Mouse (Mus musculus): ENCODE data around the gene Kif5c.

Kif5c gene

DNA sequence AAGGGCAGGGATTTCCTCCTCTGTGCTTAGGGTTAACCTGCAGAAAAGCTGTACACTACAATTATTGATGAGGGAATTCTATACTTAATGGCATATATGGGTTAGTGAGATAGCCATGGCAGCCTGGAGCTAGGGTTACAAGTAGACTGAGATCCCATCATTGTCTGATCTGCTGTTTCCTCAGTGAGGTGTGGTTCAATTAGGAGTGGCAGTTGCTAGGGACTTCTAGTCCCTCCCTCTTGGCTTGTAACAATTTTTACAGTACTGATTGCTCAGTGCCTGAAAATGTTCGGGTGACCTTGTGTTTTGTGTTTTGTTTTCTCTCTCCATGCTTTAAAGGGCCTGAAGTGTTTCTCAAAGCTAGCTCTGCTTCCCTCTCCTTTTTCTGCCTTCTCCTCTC lies 2.1 kb downstream of the Kif5c start:
- no peak for DNase-seq (ENCODE audit: low spot score in 2 of 2)

DNA sequence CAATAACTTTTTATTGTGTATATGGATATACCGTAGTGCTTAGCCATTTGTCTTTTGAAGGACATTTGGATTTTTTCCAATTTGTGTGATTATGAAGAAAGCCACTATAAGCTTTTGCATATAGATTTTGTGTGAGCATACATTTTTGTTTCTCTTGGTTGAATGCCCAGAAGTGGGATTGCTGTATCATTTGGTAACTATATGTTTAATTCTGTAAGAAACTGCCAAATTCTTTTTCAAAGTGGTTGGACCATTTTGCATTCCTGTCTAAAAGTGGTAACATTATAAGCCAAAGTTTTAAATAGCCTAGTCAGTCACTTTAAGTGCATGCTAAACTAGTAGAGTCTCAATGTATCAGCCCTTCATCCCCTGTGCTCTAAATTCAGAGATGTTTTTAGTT lies 6.5 kb downstream of the Kif5c start:
- DNase-seq (ENCODE audit: low spot score in 2 of 2): no peak

DNA sequence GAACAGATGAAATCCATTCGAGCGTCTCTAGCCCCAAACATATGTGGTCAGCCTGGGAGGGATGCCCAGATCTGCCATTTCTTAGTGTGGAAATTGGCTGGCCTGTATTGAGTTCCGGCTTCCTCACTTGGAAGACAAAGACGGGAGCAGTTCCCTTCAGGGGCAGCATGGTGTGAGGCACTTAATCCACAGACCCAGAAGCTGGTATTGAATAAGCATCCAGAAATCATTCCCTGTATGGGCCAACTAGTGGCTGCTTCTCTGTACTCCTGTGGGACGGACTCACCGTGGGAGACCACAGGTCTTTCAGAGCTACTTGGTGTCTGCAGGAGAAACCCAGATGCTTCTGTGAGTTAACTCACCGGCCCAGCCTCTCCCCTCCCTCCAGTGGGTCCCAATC lies 8.5 kb downstream of the Kif5c start:
- no peak for DNase-seq (ENCODE audit: low spot score in 2 of 2)

DNA sequence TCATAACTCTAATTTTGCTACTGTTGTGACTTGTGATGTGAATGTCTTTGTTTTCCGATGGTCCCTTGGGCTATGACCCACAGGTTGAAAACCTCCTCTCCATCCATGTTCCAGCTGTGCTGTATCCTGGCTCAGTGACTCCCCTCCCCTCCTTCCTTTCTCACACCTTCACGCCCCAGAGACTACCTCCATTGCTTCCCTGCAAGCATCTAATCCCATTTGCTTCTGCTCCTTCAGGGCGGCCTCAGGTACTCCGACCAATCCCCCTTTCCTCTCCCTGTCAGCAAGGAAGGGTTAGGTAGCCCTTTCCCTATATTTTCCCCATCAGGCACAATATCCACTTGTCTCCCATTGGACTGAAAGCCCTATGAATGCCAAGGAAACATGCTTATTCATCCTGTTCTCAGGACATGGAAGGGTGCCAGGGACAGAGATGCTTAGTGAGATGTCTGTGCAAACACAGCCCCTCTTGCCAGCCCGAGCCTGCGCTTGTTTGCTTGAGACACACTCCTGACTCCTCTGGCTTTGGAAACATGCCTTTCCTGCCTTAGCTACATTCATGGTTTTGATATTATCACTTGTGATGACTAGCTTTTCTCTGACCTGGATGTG lies 9.1 kb downstream of the Kif5c start:
- DNase-seq (ENCODE audit: low spot score in 2 of 2): no peak

DNA sequence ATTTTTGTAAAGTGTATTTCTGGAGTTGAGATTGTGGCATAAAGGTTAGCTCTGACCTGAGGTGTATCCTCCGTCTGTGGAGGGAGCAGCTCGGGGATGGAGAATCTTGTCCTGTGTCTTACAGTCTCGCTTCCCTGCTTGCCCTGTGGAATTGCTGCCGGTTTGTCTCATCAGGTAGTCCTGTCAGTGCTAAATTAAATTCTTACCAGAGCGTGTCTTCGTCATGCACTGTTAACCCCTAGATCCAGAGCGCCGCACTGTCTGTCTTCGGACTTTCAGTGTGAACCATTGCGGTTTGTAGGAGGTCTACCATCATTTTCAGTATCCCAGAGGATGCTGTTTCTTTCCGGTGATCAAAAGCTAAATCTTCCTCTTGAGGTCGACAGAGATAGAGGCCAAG lies 10.1 kb downstream of the Kif5c start:
- DNase-seq (ENCODE audit: low spot score in 2 of 2): no peak

DNA sequence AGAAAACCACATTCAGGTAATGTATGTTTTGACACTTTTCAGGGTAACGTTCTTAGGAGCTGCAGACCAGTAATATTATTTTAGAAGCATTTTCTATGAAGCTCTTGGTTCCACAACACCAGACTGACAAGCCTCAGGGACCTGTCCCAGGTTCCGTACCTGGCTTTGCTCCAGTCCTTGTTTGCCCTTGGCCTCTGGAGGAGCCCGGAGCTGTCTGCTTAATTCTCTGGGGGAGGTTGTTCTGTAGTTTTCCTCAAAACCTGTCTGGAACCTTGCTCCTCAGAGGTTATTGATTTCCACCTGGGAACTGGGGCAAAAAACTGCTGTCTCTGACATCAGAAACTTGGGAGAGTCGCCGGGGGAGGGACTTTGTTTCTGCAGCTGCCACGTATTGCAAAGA lies 11.5 kb downstream of the Kif5c start:
- no peak for DNase-seq (ENCODE audit: low spot score in 2 of 2)

DNA sequence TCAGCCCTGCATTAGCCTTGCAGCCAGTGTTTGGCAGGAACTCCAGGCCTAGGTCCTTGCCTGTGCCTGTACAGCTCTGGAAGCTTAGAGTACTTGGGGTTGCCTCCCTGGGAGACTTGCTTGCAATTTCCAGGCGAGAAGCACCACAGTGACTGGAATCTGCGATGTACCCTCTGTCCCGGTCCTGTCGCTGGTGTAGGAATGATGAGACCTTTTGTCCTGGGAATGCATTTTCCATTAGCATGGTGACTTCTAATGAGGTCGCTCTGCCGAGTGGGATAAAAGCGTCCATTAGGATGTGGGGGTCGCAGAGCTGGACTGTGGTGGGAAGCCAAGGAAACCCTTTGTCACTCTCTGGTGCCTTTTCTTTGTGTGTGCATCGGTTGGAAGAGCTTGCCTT lies 14.1 kb downstream of the Kif5c start:
- no peak for DNase-seq (ENCODE audit: low spot score in 2 of 2)

DNA sequence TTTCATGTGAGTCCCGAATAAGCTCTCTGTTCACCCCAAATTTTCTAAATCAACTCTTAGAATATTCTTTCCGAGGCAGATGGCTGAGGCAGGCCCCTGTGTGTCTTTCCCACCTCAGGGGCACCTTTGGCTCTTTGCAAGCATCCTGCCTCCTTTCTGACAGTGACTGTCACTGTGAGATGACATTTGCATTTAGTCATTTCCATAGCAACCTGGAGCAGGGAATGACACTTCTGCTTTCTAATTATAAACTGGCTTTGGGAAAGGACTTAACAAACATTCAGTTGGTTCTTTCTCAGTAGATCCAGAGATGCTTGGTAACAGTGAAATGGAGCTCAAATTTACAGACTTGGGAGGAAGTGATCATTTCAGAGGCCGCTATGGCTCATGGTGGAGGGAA lies 23.7 kb downstream of the Kif5c start:
- DNase-seq (ENCODE audit: low spot score in 2 of 2): no peak

DNA sequence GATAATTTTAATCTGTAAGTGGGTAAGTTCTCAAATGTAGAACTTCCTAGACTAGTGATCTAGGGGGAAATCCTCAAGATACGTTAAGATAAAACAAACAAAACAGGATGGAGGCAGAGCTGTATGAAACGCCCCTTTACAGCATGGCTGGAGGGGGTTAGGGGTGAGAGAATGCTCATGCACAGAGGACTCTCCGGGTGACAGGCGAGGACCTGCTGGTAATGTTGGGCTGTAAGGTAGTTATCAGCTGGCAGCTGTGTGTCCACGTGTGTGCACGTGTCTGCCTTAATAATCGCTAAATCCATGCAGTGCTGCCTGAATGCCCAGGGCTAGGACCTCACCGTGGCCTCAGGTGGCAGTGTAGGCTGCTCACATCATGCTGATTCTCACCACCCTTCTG lies 24.7 kb downstream of the Kif5c start:
- DNase-seq (ENCODE audit: low spot score in 2 of 2): no peak

DNA sequence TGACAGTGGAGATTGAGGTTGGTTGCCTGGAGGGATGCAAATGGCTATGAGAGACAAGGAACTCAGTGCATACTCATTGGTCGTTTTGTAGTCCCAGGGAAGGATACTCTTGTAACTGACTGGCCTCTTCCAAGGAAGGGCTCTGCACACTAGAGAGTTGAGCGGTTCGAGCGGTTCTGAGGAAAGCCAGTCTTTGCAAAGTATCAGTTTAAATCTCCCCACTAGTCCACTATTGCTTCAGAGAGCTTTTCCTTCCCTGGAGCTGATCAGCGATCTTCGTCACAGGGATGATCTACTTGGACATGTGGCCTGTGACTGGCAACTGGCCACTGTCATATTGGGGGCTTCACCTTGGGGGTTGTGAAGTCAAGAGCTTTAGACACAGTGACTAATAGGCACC lies 28.5 kb downstream of the Kif5c start:
- no peak for DNase-seq (ENCODE audit: low spot score in 2 of 2)

DNA sequence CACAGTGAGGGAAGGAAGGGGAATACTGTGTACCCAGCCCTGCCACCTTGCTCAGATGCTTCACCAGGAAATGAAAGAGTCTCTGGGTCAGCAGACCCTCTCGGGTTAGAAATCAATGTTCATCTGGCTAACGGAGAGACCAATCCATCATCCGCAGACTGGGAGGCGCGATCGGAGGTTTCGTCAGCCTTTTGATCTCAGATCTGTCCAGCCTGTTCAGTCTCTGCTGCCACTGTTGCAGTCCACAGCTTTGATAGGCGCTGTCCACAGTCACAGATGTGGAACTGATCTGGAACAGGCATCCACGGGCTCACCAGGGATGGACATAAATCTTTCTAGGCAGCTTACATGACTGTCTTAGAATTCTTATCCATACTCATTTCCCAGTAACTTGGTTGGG lies 29.2 kb downstream of the Kif5c start:
- DNase-seq (ENCODE audit: low spot score in 2 of 2): no peak

DNA sequence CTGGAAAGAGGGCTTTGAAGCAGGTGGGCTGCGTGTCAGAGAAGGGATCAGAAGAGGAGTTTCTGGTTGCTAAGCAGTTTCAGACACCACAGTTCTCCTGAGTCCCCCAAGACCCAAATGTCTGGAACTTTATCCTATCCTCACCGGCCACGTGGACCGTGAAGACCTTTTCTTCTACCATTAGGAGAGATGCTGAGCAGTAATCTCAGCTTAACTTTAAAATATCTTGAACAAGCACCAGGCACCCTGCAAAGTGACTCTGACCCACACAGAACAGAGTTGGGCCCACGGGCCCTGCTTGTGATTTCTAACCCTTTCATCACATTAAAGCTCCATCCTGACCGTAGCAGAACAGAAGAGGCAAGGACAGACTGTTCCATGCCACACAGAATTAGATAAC lies 29.7 kb downstream of the Kif5c start:
- DNase-seq (ENCODE audit: low spot score in 2 of 2): no peak

DNA sequence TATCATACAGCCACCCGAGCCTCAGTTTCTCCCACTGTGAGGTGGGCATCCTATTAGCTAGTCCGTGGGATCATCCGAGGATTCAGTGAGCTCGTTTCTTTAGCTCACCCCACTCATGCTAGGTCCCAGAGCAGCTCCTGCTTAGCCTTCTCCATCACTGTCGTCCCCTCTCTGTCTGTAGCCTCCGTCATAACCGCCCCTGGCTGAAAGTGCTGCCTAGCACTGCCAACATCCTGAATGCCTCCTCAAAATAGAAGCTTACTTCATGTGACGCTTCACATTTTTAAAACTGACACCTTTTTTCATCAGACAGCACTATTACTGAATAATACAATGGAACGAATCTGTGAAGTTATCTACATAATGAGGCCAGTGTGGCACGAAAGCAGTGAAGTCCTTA lies 30.1 kb downstream of the Kif5c start:
- no peak for DNase-seq (ENCODE audit: low spot score in 2 of 2)

DNA sequence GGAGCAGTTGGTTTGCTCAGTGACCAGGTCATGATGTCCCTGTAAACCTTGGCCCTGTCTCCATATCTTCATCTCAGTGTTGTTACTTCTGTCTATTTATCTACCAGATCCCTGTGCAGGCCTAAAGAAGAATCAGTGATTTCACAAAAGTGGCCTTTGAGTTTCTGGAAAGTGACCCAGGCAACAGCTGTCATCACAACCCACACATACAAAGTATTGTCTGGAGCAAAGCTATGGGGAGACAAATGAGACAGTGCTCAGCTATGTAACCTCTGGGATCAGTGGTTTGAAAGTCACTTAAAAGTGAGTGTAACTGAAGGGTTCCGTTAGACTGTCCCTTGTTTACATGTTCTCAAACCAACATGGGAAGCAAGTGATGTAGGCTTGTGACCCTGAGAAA lies 32.6 kb downstream of the Kif5c start:
- DNase-seq (ENCODE audit: low spot score in 2 of 2): no peak

DNA sequence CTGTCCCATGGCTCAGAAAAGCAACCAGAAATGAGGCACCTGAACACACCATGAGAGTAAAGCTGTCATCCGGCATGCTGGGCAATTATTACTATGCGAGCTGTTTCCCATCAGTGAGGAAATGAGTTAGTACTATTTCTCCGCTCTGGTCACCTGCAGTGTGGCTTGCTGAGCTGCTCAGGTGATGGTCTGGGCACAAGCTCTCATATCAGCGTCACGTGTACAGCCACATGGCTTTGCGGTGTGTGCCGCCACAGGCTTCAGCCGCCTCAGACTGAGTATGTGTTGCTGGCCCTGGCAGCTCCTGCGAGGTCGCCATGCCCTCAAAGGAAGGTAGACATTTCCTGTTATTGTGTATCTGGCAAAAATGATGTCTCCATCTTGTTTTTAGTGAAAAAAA lies 35.5 kb downstream of the Kif5c start:
- no peak for DNase-seq (ENCODE audit: low spot score in 2 of 2)

DNA sequence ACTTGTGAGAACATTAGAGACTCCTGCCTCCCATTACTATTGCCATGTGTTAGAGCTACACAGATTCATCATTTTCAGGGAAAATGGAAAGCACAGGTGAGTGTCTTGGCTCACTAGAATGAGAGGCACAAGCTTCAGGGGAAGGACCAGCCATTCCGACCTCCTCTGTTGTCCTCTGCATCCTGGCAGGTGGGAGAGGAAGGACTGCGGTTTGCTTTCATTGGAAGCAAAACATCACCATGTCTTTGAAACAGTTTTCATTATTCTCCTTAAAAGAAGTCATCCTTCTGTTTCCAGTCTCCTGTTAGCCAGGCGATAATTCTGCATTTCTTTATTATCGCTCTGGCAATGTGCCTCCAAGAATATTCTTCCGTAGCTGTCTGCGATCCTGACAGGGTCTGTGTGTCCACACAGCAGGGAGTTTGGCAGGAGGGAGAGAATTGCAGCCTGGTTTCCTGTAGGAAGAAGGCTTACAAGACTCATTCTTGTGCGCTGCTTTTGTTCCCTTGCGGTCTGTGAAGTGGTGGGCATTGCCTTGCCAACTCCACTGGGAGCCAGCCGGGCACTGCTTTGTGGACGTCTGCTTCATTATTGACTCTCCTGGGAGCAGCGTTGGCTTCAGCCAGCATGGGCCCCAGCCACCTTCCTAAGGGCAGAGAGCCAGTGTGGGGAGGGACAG lies 36.2 kb downstream of the Kif5c start:
- DNase-seq (ENCODE audit: low spot score in 2 of 2): no peak

DNA sequence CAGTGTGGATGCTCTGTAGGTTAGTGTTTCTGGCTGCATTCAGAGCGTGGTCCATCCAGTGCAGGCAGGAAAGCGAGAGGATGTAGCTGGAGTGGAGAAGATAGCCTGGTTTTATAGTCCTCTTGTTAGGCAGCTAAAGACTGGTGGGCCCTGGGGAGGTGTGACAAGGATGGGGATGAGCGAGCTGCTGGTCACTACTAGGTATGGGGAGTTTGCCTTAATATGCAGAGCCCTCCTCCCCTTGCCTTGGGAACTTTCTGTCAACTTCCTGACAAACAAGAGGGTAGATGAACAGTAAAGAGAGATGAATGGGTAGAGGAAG lies 36.7 kb downstream of the Kif5c start:
- no peak for DNase-seq (ENCODE audit: low spot score in 2 of 2)

DNA sequence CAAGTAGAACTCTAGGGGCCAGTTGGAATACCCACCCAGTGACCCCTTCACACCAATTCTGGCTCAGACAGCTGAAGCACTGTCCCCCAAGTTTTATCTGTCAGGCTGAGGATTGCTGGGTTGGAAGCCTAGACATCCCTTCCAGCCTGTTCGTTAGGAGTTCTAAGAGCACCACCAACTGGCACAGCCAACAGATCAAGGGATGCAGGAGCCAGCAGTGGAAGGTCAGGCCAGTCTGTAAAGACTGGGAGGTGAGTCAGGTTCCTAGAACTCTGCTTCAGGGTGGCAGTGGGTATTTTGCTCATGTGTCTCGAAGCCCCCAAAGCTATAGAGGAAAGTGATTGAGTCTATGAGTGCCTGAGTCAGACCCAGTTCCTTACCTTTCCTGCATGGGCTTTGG lies 37.9 kb downstream of the Kif5c start:
- no peak for DNase-seq (ENCODE audit: low spot score in 2 of 2)

DNA sequence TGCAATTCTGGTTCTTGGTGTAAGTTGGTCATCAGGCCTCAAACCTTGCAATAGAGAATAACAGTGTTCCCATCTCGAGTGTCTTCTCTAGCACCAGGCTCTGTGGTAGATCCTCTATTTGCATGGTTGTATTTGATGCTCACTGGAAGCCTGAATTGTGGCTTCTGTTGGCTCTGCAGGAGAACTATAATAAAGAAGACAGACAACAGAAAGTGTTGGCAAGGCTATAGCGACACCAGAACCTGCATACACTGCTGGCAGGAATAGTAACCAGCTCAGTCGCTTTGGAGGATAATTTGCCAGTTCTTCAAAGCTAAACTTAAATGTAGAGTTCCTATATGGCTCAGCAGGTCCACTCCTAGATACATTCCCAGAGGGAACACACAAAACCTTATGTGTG lies 38.6 kb downstream of the Kif5c start:
- DNase-seq (ENCODE audit: low spot score in 2 of 2): no peak

DNA sequence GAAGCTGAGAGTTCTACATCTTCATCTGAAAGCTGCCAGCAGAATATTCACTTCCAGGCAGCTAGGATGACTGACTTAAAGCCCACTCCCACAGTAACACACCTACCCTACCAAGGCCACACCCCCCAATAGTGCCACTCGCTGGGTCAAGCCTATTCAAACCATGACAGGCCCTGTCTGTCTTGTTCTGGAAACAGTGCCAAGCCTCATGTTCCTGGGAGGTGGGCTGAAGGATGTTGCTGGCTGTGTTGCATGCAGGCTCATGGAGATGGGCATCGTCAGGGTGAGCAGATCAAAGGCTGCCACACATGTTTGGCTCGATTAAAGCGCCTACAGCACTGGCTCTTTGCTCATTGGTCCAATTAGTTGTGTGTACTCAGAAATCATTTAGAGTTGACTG lies 39.9 kb downstream of the Kif5c start:
- no peak for DNase-seq (ENCODE audit: low spot score in 2 of 2)

DNA sequence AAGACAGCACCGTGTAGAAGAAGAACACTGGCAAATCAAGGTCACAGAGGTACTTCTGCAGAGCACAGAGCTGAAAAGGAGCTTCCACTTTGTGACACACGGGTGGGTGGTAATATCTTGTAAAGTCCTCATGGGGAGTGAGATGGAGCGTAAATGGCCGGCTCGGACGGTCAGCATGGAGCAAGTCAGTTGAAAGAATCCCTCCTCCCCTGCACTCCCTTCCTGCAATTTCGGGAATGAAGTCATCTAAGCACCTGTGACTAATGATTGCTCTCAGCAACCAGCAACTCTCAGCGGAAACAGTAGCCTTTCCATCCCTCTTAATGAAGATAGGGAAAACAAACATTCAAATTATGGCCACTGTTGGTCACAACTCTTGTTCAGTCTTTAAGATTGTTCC lies 40.9 kb downstream of the Kif5c start:
- DNase-seq (ENCODE audit: low spot score in 2 of 2): no peak

DNA sequence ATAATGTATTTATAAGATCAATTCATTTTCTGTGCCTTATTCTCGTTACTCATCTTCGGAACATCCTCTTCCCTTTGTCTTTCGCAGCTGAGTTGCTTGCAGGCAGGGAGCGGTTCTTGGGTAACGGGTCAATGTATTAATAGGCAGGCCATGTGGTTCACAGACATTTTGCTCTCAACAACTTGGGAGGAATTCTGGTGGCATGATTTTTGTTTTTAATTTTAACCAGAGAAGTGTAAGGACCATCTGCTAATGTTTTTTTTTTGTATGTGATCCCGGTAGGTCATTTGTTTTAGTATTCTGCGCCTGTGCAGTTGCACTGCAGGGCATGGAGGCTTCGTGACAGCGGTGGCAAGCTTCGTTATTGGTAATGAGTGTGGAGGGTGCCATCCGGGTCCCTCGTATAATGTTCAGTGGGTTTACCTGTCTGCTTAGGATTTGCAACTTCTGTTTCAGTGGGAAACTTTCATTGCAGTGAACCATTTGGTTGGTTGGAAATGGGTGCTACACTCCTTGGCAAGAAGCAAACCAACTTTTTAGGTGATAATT lies 41.4 kb downstream of the Kif5c start:
- no peak for DNase-seq (ENCODE audit: low spot score in 2 of 2)

DNA sequence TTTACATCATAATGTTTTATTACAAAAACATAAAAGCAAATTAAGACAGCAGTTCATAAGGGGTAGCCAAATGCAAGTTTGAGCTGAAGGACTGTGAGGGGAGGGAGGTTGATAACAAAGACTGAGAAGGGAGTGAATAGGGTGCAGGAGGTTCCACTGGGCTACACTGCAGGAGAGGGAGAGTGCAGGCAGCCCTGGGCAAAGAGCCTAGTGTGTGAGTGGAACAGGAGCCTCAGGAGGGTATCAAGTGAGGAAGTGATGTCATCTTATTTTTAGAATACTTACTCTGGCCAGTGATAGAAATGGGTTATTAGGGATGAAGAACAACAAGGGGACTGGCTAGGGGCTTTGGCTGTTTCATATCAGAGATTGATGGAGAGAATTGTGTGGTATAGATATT lies 42.2 kb downstream of the Kif5c start:
- DNase-seq (ENCODE audit: low spot score in 2 of 2): no peak

DNA sequence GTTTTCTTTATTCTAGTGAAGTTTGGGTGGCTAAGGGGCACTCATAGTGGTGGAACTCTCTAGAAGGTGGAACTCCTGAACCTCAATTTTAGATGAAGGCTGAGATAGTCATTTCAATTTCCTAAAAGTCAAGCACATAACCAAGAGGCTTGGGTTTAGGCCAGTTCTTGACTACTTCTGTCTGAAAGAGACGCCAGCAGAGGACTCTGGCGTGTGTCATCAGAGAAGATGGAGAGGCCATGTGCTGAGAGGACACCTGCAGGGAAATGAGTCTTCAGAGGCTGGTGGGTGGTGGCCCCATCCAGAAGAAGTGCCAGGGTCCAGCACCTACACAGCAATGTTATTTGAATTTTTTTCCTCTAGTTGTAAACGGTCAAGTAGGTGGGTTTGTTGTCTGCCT lies 42.8 kb downstream of the Kif5c start:
- DNase-seq (ENCODE audit: low spot score in 2 of 2): no peak

Measured in spleen, postnatal 36 days (tissue).